Mouse (Mus musculus) C2C12 (cell line): ENCODE results near the gene Rfng.

Source experiments
- CEBPB ChIP-seq: IDR thresholded peaks from one replicate; pipeline ENCODE4 v1.6.1; 2011; ENCODE audit warnings: low read depth, mild to moderate bottlenecking, control low read depth, moderate library complexity
- CTCF ChIP-seq: IDR thresholded peaks from one replicate; pipeline ENCODE4 v1.5.1; 2011; ENCODE audit not compliant: control insufficient read depth, insufficient read depth, insufficient read length
- FOSL1 ChIP-seq: IDR thresholded peaks from one replicate; pipeline ENCODE4 v1.8.0; 2011; ENCODE audit warnings: mild to moderate bottlenecking, low read length; ENCODE audit not compliant: poor library complexity, insufficient read depth, severe bottlenecking
- MAX ChIP-seq: IDR thresholded peaks from one replicate; pipeline ENCODE4 v1.6.1; 2011; ENCODE audit warnings: mild to moderate bottlenecking, control low read depth
- MYOD1 ChIP-seq: IDR thresholded peaks from one replicate; pipeline ENCODE4 v1.6.1; 2011; ENCODE audit warnings: low read depth; ENCODE audit not compliant: control insufficient read depth, insufficient read length
- MYOG ChIP-seq: IDR thresholded peaks from one replicate; pipeline ENCODE4 v1.6.1; 2011; ENCODE audit not compliant: control insufficient read depth, insufficient read length; ENCODE audit errors: extremely low read depth
- USF1 ChIP-seq: IDR thresholded peaks from one replicate; pipeline ENCODE4 v1.6.1; 2011; ENCODE audit warnings: low read depth, mild to moderate bottlenecking, control low read depth, moderate library complexity

DNA sequence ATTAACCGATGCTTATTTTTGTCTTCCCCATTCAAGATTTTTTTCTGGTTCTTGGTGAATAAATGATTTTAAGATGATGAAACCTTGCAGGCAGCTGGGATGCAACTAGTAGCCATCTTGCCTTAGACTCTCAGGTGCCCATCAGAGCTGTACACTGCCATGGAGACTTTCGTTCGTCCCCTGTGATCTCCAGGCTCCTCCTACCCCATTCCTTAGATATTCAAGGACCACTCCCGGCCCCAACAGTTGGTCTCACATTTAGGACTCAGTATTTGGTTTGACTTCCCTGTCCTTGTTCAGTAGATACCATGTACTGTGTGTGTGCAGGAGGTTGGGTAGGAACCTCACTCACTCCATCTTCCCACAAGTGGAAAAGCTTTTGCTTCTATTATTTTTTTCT lies 20.8 kb upstream of the Rfng start:
- no peak for TF ChIP-seq CTCF
- no peak for TF ChIP-seq USF1
- TF ChIP-seq MAX, result no peak
- no peak for TF ChIP-seq CEBPB
- no peak for TF ChIP-seq MYOG
- no peak for TF ChIP-seq FOSL1
- no peak for TF ChIP-seq MYOD1
